Mouse (Mus musculus) MN1 (cell line): ENCODE results near the gene Arid1b.

Source experiments
- DNase-seq: peaks from one replicate; pipeline ENCODE4 v3.0.0-alpha.2; 2016; ENCODE audit warnings: low spot score

The Arid1b gene

GRCm38 (mm10) chr17:5157609-5158008 lies 163.5 kb downstream of the Arid1b start:
- no peak for DNase-seq

- DNase-seq = no peak
Measured at GRCm38 (mm10) chr17:5162525-5162924, 168.4 kb downstream of the Arid1b start.

DNA sequence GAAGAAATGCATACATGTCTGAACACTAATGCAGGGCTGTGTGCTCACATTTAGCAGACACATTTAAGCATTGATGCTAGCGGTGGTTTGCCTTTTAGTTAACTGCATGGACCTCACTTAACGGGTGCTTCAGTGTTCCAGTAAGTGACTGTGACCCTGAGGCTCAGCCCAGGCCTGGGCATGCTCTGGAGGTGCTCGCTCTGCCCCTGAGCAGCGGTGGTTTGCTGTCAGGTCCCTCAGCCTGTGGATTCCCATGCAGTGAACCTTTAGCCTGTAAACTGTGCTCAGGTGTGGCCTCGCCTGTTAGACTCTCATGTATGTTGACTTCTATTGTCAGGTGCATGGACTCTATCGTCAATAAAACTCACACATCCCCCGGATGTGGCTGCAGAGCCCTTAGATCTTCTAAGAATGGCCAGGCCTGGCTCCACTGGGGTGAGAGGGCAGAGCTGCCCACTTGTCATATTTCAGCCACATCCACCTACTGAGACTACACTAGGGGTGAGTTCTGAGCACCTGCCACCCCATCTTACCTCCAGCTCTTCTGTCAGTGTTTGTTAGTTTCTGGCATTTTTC lies 169.2 kb downstream of the Arid1b start:
- DNase-seq = no peak

- no peak for DNase-seq
Measured at GRCm38 (mm10) chr17:5164794-5165193, 170.7 kb downstream of the Arid1b start.

DNA sequence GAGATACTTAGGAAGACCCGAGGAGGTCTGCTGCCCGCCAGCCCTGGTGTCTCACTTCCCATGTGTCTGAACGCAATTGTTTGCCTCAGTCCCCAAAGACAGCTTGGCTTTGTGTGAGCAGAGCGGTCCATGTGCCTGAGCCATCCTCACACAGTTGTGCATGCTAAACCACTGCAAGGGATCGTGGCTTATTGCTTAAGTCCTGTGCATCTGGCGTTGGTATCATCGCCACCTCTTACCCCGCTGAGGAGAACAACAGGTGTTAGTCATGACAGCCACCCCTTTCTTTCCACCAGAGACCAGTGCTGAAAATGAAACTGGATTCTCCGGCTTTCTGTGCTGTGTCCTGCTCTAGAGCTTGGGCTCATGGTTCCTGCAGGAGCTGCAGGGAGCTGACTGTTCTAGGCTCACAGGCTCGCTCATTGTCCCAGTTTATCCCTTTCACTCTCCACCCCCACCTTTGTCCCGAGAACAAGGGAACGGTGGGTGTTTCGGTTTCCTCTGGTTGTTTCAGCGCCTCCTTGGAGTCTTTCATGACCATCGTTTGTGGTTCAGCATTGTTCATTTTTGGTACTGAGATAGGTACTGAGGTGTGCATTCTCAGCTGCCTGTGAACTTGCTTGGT lies 171.2 kb downstream of the Arid1b start:
- no peak for DNase-seq

- DNase-seq = no peak
Measured at GRCm38 (mm10) chr17:5166175-5166574, 172.0 kb downstream of the Arid1b start.

DNA sequence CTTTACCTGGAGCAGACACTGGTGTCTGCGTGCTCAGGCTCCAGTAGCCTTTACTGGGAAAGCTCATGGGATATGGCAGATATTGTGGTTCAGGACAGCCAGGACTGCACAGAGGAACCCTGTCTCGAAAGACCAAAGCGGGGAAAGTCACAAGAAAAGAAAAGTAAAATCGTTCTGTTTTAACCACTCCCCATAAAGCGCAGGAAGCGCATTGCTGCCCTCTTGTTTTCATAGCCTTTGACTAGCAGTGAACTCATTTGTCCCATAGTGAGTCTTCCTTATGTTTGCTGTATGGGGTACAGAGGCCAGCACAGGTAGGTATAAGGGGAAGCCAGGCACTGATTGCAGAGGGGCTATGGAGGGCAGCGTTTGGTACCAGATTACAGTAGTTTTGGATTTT lies 173.9 kb downstream of the Arid1b start:
- no peak for DNase-seq

DNA sequence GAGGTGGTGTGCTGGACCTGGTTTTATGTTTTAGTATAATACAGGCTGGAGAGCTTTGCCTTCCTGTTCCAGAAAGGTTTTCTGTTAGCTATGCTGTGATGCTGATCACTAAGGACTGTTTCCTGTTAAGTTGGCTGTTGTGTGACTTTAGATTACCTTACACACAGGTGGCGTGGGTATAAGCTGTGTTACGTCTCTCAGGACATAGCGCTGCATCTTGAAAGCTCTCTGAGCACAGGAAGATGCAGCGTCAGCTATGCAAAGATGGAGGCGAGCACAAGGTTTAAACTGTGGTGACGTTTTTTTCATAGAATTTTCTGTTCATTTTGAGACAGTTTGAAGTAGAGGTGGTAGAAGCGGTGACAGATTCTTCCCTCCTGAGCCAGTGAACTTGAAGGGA lies 174.5 kb downstream of the Arid1b start:
- no peak for DNase-seq

DNA sequence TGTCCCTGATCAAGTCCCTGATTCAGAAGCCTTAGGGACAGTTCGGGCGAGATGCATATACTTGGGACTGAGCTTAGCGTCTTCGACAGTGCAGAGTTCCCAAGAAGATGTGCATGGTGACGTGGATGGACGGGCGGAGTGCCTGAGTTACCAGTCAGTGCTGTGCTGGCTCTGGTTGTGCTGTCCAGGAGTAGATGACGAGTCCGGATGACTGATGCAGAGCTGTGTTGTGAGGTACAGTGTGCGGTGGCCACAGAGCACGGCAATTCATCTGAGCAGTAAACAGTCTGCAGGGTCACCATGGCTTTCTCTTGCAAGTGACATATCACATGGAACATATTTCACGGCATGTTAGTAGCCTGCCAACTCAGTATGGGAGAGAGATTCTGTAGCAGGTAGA lies 176.2 kb downstream of the Arid1b start:
- no peak for DNase-seq

DNA sequence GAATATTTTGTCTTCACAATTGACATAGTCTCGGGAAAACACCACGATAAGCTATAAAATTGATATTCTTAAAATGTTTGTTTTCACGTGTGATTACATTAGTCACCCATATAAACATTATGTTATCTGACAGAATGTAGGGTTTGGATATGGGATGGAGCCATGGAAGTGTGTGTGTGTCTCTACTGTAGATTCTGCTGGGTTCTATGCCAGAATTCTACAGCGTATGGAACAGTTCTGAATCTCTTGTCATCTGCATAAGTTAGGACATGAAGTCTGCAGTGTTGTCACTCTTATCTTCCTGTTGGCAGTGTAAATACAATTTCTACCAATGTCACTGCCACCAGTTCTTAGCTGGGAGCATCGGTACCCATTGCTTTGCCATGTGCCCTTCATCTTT lies 177.3 kb downstream of the Arid1b start:
- no peak for DNase-seq

DNA sequence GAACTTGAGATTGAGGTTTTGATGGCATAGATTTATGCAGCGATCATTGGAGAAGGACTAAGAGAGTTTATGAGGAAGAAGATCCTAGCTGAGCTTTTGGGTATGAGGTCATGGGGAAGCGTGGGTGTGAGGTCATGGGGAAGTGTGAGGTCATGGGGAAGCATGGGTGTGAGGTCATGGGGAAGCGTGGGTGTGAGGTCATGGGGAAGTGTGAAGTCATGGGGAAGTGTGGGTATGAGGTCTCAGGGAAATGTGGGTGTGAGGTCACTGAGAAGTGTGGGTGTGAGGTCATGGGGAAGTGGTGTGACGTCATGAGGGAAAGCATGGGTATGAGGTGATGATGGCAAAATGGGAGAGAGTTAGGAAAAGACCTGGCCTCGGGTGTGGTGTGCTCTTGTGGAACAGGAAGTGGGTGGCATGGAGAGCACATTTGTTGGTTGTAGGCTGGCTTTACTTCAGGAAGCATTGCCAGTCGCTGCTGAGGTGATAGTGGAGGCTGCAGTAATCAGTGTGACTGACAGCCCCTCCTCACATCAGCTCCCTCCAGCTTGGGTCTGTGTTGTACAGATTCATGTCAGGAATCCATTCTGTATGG lies 180.4 kb downstream of the Arid1b start:
- no peak for DNase-seq

DNA sequence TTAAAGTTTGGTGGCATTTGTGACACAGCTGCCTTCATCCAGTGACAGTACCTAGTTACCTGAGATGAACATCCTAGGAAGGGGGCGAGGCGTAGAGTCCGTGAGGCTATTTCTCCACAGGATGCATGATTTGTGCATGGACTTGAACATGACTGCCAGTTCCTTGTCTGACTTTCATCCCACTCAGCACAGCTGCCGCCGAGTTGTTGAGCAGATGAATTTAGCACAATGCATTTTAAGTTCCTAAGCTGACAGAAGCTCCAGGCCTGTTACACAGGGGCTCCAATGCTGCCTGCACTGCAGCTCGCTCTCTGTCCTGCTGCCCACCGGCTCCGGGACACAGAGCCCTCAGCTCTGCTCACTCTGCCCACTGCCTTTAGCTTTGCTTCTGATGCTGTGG lies 181.4 kb downstream of the Arid1b start:
- DNase-seq = no peak

DNA sequence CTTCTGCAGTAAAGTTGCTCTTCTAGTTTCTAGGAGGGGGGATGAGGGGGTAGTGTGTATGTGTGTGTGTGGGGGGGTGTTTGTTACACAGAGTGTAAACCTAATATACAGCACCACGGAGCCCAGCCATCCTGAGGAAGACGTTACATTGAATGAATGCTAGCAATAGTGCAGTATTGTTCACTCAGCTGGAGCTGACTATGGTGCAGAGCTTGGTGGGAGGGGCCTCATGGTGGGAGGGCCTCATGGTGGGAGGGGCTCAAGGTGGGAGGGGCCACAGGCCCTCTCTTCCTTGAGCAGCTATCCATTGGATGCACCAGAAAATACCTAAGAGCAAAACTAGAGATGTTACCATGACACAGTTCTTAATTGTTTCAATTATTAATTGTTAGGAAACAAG lies 182.2 kb downstream of the Arid1b start:
- DNase-seq = no peak

- DNase-seq = no peak
Measured at GRCm38 (mm10) chr17:5178534-5178933, 184.4 kb downstream of the Arid1b start.

DNA sequence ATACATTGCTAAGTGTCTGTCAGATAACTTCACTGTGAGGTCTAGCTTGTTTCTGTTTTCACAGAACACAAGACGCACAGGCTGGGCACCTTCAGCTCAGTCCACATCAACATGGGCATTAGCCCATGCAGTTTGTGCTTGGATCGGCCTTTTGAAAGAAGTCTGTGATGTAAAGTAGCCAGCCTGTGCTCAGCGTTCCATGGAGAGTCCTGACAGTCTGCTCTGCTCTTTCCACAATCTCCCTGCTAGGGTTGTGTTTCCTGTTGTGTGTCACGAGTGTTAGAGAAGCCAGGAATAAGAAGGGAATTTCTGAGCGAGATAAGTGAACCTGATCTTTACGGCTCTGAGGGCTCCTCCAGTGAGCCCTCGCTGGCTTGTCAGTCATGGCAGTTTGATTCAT lies 184.9 kb downstream of the Arid1b start:
- DNase-seq = no peak

DNA sequence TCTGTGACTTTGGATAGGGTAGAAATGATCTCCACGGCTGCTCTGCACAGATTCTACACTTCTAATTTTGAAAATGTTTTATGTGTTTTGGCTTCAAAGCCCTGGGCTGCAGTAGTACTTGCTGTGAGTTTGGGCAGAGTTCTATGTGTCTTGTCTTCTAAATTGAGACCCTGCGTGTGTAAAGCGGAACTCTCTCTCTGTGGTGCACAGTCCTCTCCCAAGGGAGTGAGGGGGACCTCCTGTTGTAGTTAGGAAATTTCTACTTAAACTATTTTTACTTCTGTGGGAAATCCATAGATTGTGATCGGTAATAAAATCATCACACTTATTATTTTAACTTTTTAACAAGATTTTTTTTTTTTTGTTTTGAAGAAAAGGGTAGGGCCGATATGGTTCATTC lies 185.3 kb downstream of the Arid1b start:
- no peak for DNase-seq

DNA sequence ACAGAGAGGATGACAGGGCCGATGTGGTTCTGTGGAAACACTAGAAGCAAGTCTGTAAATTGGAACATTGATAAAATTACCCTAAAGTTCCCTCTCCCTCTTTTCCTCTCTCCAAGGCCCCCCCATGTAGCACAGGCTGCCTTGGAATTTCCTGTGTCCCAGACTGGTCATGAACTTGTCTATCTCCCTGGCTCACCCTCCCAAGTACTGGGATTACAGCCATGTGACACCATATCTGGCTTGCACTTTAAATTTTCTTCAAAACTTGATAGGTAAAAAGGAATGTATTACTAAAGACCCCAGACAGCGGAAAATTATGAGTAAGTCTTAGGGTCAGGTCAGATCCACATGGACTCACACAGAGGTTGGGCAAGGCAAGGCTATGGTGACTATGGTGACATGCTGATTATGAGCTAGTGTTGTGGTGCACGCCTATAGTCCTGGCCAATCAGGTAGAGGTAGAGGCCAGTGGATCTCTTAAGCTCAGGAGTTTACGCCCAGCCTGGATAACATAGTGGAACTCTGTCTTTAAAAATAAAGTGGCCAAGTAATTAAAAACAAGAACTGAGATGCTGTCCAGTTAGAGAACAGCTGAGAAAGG lies 185.9 kb downstream of the Arid1b start:
- no peak for DNase-seq

GRCm38 (mm10) chr17:5180925-5181324 lies 186.8 kb downstream of the Arid1b start:
- no peak for DNase-seq

- DNase-seq = no peak
Measured at GRCm38 (mm10) chr17:5182493-5182892, 188.4 kb downstream of the Arid1b start.

DNA sequence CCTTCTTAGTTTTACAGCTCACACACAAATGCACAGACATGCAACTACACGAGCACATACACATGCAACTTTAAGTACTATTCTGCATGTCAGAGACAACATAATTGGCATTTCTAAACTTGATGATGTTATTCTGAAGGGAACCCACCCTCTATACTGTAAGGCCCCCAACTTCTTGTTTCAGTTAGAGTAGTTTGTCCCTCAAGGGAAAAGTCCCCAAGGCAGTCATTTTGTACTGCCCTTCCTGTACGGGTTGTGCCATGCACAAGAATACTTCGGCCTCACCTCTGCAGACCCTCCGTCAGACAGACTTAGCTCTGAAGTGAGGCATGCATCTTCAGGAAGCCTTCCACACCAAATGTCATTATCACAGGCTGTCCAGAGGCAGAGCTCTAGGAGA lies 191.4 kb downstream of the Arid1b start:
- no peak for DNase-seq

GRCm38 (mm10) chr17:5187546-5187945 lies 193.4 kb downstream of the Arid1b start:
- no peak for DNase-seq

DNA sequence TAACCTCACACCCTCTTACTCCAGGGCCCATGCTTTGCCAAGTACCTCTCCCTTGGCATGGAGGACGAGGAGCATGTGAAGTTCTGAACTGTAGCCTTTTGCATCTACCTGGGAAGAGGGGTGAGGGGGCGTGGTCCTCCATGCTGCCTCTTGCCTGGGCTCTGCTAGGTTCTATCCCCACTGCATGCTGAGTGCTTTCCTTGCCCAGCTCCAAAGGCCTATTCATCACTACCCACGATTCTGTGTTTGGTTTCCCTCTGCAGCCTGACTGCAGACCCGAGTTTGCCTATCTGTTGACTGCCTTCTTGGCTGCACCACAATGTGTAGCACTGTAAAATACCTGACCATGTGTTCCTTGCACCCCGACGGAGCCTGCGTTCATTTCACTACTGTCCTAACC lies 194.3 kb downstream of the Arid1b start:
- DNase-seq = no peak

GRCm38 (mm10) chr17:5189551-5190351 lies 195.6 kb downstream of the Arid1b start:
- DNase-seq = peak; percentile 89
